Mouse (Mus musculus) CH12.LX (cell line): ENCODE results near the gene Olfr1156. TPM values are rescaled to one million over a fixed set of nuclear protein-coding genes. Genes with fewer than 3 reads are reported as not detected.

Experiments used
- DNase-seq: peaks from one replicate; pipeline ENCODE4 v3.0.0-alpha.2; 2013; ENCODE audit errors: extremely low read depth
- H3K27ac ChIP-seq: 2 replicates; pipeline ENCODE4 v1.5.1; 2012; ENCODE audit warnings: low read depth, mild to moderate bottlenecking, control low read depth, moderate library complexity; ENCODE audit not compliant: insufficient read depth
- H3K27me3 ChIP-seq: replicated peaks from 2 replicates; pipeline ENCODE3; 2012; ENCODE audit warnings: inconsistent platforms
- H3K36me3 ChIP-seq, 2 experiments: replicated peaks in 1 of 2; 2 replicates each; pipeline versions ENCODE3 to v1.6.1; 2012; ENCODE audit warnings: inconsistent platforms in 1 of 2, low read length in 1 of 2, mild to moderate bottlenecking in 1 of 2, mixed read lengths in 1 of 2, moderate library complexity in 1 of 2; ENCODE audit not compliant: control insufficient read depth in 1 of 2, insufficient read depth in 1 of 2
- H3K4me1 ChIP-seq, 2 experiments: 2 replicates each; pipeline ENCODE4 v1.6.1; 2012; ENCODE audit warnings: inconsistent platforms in 1 of 2, moderate library complexity in 1 of 2; ENCODE audit not compliant: insufficient read depth in 2 of 2, control insufficient read depth in 1 of 2
- H3K4me2 ChIP-seq: 2 replicates; pipeline ENCODE4 v1.6.1; 2012; ENCODE audit warnings: low read depth, mild to moderate bottlenecking, control low read depth; ENCODE audit not compliant: poor library complexity, insufficient read depth, severe bottlenecking
- H3K4me3 ChIP-seq, 3 experiments: fragments of 150-350 bp in 1 of 3; sonication (generic) in 1 of 3; replicated peaks in 1 of 3; 2 replicates each; pipeline versions ENCODE3 to v1.5.1; 2011 to 2012; ENCODE audit warnings: low read depth in 2 of 3, low read length in 2 of 3, mild to moderate bottlenecking in 2 of 3, moderate library complexity in 2 of 3, control low read depth in 1 of 3, improper control_type of control experiment in 1 of 3, inconsistent platforms in 1 of 3, mixed read lengths in 1 of 3; ENCODE audit not compliant: poor library complexity in 1 of 3
- H3K79me2 ChIP-seq: replicated peaks from 2 replicates; pipeline ENCODE4 v1.6.1; 2012; ENCODE audit warnings: mild to moderate bottlenecking, moderate library complexity; ENCODE audit not compliant: control insufficient read depth, poor library complexity, insufficient read depth, severe bottlenecking; ENCODE audit errors: extremely low read depth
- H3K9ac ChIP-seq: 2 replicates; pipeline ENCODE4 v1.6.1; 2012; ENCODE audit warnings: low read depth, mild to moderate bottlenecking, control low read depth, moderate library complexity; ENCODE audit not compliant: insufficient read depth
- H3K9me3 ChIP-seq: replicated peaks from 2 replicates; pipeline ENCODE3; 2012; ENCODE audit warnings: low read length, inconsistent platforms, mixed read lengths
- CHD1 ChIP-seq: IDR thresholded peaks from 2 replicates; pipeline ENCODE4 v1.6.1; 2012; ENCODE audit warnings: low read depth, low read length, improper control_type of control experiment, inconsistent platforms
- CHD2 ChIP-seq: IDR thresholded peaks from 2 replicates; pipeline ENCODE4 v1.6.1; 2011; ENCODE audit warnings: low read length, improper control_type of control experiment
- ELF1 ChIP-seq: IDR thresholded peaks from 2 replicates; pipeline ENCODE4 v1.6.1; 2014; ENCODE audit warnings: low read depth, mild to moderate bottlenecking, inconsistent platforms, low read length, improper control_type of control experiment
- EP300 ChIP-seq: IDR thresholded peaks from 2 replicates; pipeline ENCODE4 v1.6.1; 2011; ENCODE audit warnings: low read length, improper control_type of control experiment
- GABPA ChIP-seq: IDR thresholded peaks from 2 replicates; pipeline ENCODE4 v1.6.1; 2012; ENCODE audit warnings: low read depth, low read length, improper control_type of control experiment, inconsistent platforms; ENCODE audit not compliant: insufficient replicate concordance
- KAT2A ChIP-seq: IDR thresholded peaks from 2 replicates; pipeline ENCODE4 v1.6.1; 2012; ENCODE audit warnings: low read length, improper control_type of control experiment, inconsistent platforms; ENCODE audit not compliant: insufficient replicate concordance
- MAFK ChIP-seq: IDR thresholded peaks from 2 replicates; pipeline ENCODE4 v1.6.1; 2011; ENCODE audit warnings: low read length, improper control_type of control experiment; ENCODE audit not compliant: insufficient replicate concordance
- MEF2A ChIP-seq: IDR thresholded peaks from 2 replicates; pipeline ENCODE4 v1.6.1; 2014; ENCODE audit warnings: low read depth, mild to moderate bottlenecking, inconsistent platforms, low read length, improper control_type of control experiment, borderline replicate concordance
- MXI1 ChIP-seq: IDR thresholded peaks from 2 replicates; pipeline ENCODE4 v1.6.1; 2011; ENCODE audit warnings: mild to moderate bottlenecking, low read depth, low read length, improper control_type of control experiment
- NELFE ChIP-seq: IDR thresholded peaks from 2 replicates; pipeline ENCODE4 v1.6.1; 2011; ENCODE audit warnings: low read depth, low read length, improper control_type of control experiment
- POLR2A ChIP-seq: IDR thresholded peaks from 2 replicates; pipeline ENCODE4 v1.6.1; 2011; ENCODE audit warnings: low read depth, mild to moderate bottlenecking, improper control_type of control experiment, low read length
- POLR2AphosphoS2 ChIP-seq: IDR thresholded peaks from 2 replicates; pipeline ENCODE4 v1.6.1; 2011; ENCODE audit warnings: low read depth, low read length, improper control_type of control experiment
- RCOR1 ChIP-seq: conservative IDR thresholded peaks from 2 replicates; pipeline ENCODE4 v1.6.1; 2012; ENCODE audit warnings: low read depth, mild to moderate bottlenecking, inconsistent platforms, low read length, improper control_type of control experiment
- SIN3A ChIP-seq: IDR thresholded peaks from 2 replicates; pipeline ENCODE4 v1.6.1; 2012; ENCODE audit warnings: low read length, improper control_type of control experiment, inconsistent platforms
- UBTF ChIP-seq: IDR thresholded peaks from 2 replicates; pipeline ENCODE4 v1.6.1; 2012; ENCODE audit warnings: low read depth, mild to moderate bottlenecking, inconsistent platforms, low read length, improper control_type of control experiment, moderate library complexity
- USF2 ChIP-seq: conservative IDR thresholded peaks from 2 replicates; pipeline ENCODE4 v1.6.1; 2011; ENCODE audit warnings: low read depth, low read length, improper control_type of control experiment
- ZC3H11A ChIP-seq: IDR thresholded peaks from 2 replicates; pipeline ENCODE4 v1.6.1; 2012; ENCODE audit warnings: low read depth, mild to moderate bottlenecking, inconsistent platforms, low read length, improper control_type of control experiment
- ZMIZ1 ChIP-seq: IDR thresholded peaks from 2 replicates; pipeline ENCODE4 v1.6.1; 2012; ENCODE audit warnings: low read depth, mild to moderate bottlenecking, inconsistent platforms, low read length, improper control_type of control experiment
- ZNF384 ChIP-seq: IDR thresholded peaks from 2 replicates; pipeline ENCODE4 v1.6.1; 2012; ENCODE audit warnings: low read depth, low read length, improper control_type of control experiment, inconsistent platforms
- dilution Hi-C: fragments of 300-500 bp; cut with MboI; formaldehyde crosslinking; loops from 2 replicates; pipeline ENCODE4 v1.14.3; 2020; ENCODE audit warnings: low sequenced_read_pairs; ENCODE audit not compliant: extremely low pct_unique_long_range_greater_than_20kb, extremely low pct_ligation_motif_present
- in situ Hi-C: fragments of 300-500 bp; cut with MboI; formaldehyde crosslinking; loops from 3 replicates; pipeline ENCODE4 v1.14.3; 2019; ENCODE audit warnings: low sequenced_read_pairs, low pct_ligation_motif_present, low pct_unique_long_range_greater_than_20kb, mixed read lengths
- polyA plus RNA-seq: library from polyadenylated mRNA; unstranded; fragments of >175 nt; gene quantifications from 2 replicates; pipeline ENCODE4 v1.2.1, GENCODE M21; 2012; ENCODE audit warnings: low read depth; ENCODE audit not compliant: insufficient read length
- total RNA-seq, 2 experiments: library from RNA; depleted of rRNA; stranded (reverse); fragments of 300-350 nt in 1 of 2; fragments of >200 nt in 1 of 2; gene quantifications; 2 replicates each; pipeline ENCODE4 v1.2.3; 2012 to 2014

Gene Olfr1156
- total RNA-seq (2012; rRNA removed) (not detected in 2 replicates), total RNA-seq (2014; rRNA removed) (not detected in 2 replicates), polyA plus RNA-seq (not detected in 2 replicates)

- H3K4me3 ChIP-seq: no peak within 1 kb of the TSS
- H3K9me3 ChIP-seq: peaks cover 14% of the 10 kb centered on the region
- H3K27me3 ChIP-seq: no peaks in the 10 kb centered on the region
- no peak within 1 kb of the TSS for H3K27ac ChIP-seq
- H3K4me1 ChIP-seq: no peaks in the 10 kb centered on the region
- dilution Hi-C loops (no loop called here), in situ Hi-C loops (no loop called here)
- H3K4me2 ChIP-seq: no peak within 1 kb of the TSS
- no peak within 1 kb of the TSS for H3K9ac ChIP-seq
- DNase-seq: no peak
- TF ChIP-seq MXI1 (no peak), EP300 (no peak), KAT2A (no peak), ZMIZ1 (no peak), NELFE (no peak), ZNF384 (no peak), CHD1 (no peak)
- no peaks in the 10 kb centered on the region for H3K36me3 ChIP-seq
- H3K79me2 ChIP-seq: no peaks in the 10 kb centered on the region
These were observed at the start of gene Olfr1156 for GRCm38 (mm10) chr2:87953000-87953399. Olfr1156 (minus strand) TSS chr2:87953100.

GRCm38 (mm10) chr2:87989813-87990212, 36.9 kb upstream of the Olfr1156 start, which contains the start of gene Olfr1158:
Olfr1158 (plus strand) TSS chr2:87990113.
- Histone ChIP-seq H3K4me3 (no peak within 1 kb of the TSS), H3K4me2 (no peak within 1 kb of the TSS), H3K79me2 (no peaks in the 10 kb centered on the region), H3K27me3 (no peaks in the 10 kb centered on the region), H3K9ac (no peak within 1 kb of the TSS), H3K4me1 (no peaks in the 10 kb centered on the region)
- dilution Hi-C loops (no loop called here), in situ Hi-C loops (no loop called here)
- DNase-seq: no peak
- TF ChIP-seq ELF1 (no peak), SIN3A (no peak)
- TF ChIP-seq, all 38 proteins: peak for 0
- Histone ChIP-seq H3K36me3 (no peaks in the 10 kb centered on the region), H3K9me3 (peaks cover 11% of the 10 kb centered on the region), H3K27ac (no peak within 1 kb of the TSS)

- H3K27ac ChIP-seq: no peak within 1 kb of the TSS
- dilution Hi-C loops: no loop called here
These were observed 21.7 kb upstream of the Olfr1156 start, which contains the start of gene Olfr74 for GRCm38 (mm10) chr2:87974563-87974962. Olfr74 (minus strand) TSS chr2:87974663.

More at GRCm38 (mm10) chr2:87974563-87974962, 21.7 kb upstream of the Olfr1156 start, which contains the start of gene Olfr74:
- Histone ChIP-seq H3K9me3 (peaks cover 10% of the 10 kb centered on the region), H3K27me3 (no peaks in the 10 kb centered on the region), H3K36me3 (no peaks in the 10 kb centered on the region), H3K9ac (no peak within 1 kb of the TSS), H3K4me1 (no peaks in the 10 kb centered on the region), H3K4me2 (no peak within 1 kb of the TSS), H3K79me2 (no peaks in the 10 kb centered on the region), H3K4me3 (no peak within 1 kb of the TSS)
- in situ Hi-C loops: no loop called here
- TF ChIP-seq KAT2A (no peak), USF2 (no peak), UBTF (no peak), POLR2A (no peak), GABPA (no peak), NELFE (no peak), POLR2AphosphoS2 (no peak), MEF2A (no peak), EP300 (no peak), ZC3H11A (no peak), RCOR1 (no peak), CHD2 (no peak), MAFK (no peak)
- DNase-seq: no peak
